ENCODE assay signal across 21 mouse cellular contexts in the genomic region with DNA sequence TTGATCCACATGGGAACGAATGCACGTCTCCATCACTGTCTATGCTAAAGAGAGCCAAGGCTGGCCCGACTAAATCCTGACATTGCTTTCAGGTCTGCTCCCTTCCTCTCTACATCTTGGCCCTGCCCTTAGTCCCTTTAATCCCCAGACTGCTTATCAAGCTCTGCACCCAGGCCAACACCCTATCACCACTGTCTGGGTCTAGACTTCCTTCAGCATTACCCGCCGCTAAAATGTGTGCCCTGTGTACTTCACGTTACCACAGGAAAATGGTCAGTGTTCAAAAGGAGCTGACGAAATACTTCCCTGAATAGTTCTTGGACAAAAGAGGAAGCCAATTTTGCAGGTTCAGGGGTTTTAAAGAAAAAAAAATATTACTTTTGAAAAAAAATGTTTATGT.
A peak's percentile ranks its signal among the peaks of the same experiment; 100 is the strongest.
DNase-seq lines count a peak whose midpoint lies in the region; ATAC-seq and TF ChIP-seq lines count a peak whose summit lies in the region.
"Had no signal": no experiment of that assay in that cellular context is flagged by ENCODE, and none has a peak within 500 bp of the region (broad histone marks: within the 10 kb centered on the region; RNA-seq: fewer than 3 reads in every experiment).

No protein-coding gene starts in this region.

- no peaks in the 10 kb centered on the region for H3K79me2 ChIP-seq in liver, adult 2 months (ENCODE audit: control insufficient read depth, insufficient read depth, low read length)

- H3K4me3 ChIP-seq in liver, adult 2 months (ENCODE audit: insufficient read depth, low read depth, low read length) = no peak overlapping the region
- H3K4me3 ChIP-seq in liver, embryonic 12.5 days = no peak overlapping the region
- no peak overlapping the region for H3K4me3 ChIP-seq in bone marrow macrophage, adult 2 months (ENCODE audit: insufficient read depth, low read length)
- no peak overlapping the region for H3K4me3 ChIP-seq in embryonic fibroblast, embryonic 13.5 days (ENCODE audit: insufficient read depth, low read length)
- H3K4me3 ChIP-seq: forebrain, embryonic 15.5 days; heart, embryonic 13.5 days; hindbrain, embryonic 15.5 days; kidney, embryonic 15.5 days; limb, embryonic 15.5 days; lung, embryonic 15.5 days; neural tube, embryonic 12.5 days had no signal

- no peaks in the 10 kb centered on the region for H3K36me3 ChIP-seq in liver, adult 2 months (ENCODE audit: control insufficient read depth, insufficient read depth, low read length)
- H3K36me3 ChIP-seq in liver, embryonic 12.5 days = no peaks in the 10 kb centered on the region
- H3K36me3 ChIP-seq: forebrain, embryonic 15.5 days; heart, embryonic 13.5 days; hindbrain, embryonic 15.5 days; kidney, embryonic 15.5 days; limb, embryonic 15.5 days; lung, embryonic 15.5 days; neural tube, embryonic 12.5 days had no signal

- 77% methylated on average over 7 of the region's 7 CpGs for WGBS in liver, adult 2 months
- 29% methylated on average over 7 of the region's 7 CpGs for WGBS in liver, embryonic 12.5 days (ENCODE audit: insufficient replicate concordance)

- TF ChIP-seq POLR2A in liver, adult 2 months (IDR thresholded peaks at IDR 0.05; ENCODE audit: extremely low read depth, insufficient read depth, low read length) = no peak
- no peak for TF ChIP-seq POLR2A in bone marrow macrophage, adult 2 months (IDR thresholded peaks at IDR 0.05; ENCODE audit: borderline replicate concordance, low read depth, low read length)
- TF ChIP-seq POLR2A in embryonic fibroblast, embryonic 13.5 days (IDR thresholded peaks at IDR 0.05; ENCODE audit: low read depth, low read length) = no peak

- no peaks in the 10 kb centered on the region for H3K4me1 ChIP-seq in liver, adult 2 months (ENCODE audit: control insufficient read depth, insufficient read depth, low read length)
- H3K4me1 ChIP-seq in liver, embryonic 12.5 days = peaks cover 4% of the 10 kb centered on the region; the same call in 1 of the 2 replicates
- H3K4me1 ChIP-seq in bone marrow macrophage, adult 2 months (ENCODE audit: control insufficient read depth, insufficient read depth, low read length) = peaks cover 48% of the 10 kb centered on the region
- H3K4me1 ChIP-seq in embryonic fibroblast, embryonic 13.5 days (ENCODE audit: control insufficient read depth, insufficient read depth, low read length) = peaks cover 4% of the 10 kb centered on the region; the same call in 1 of the 2 replicates
- H3K4me1 ChIP-seq: forebrain, embryonic 15.5 days; hindbrain, embryonic 15.5 days; limb, embryonic 15.5 days; neural tube, embryonic 12.5 days had no signal

- no peak overlapping the region for H3K27ac ChIP-seq in liver, adult 2 months (replicated peaks; ENCODE audit: insufficient read depth, low read depth, low read length)
- H3K27ac ChIP-seq in liver, embryonic 12.5 days = no peak overlapping the region
- peak overlapping the region; percentile 66 for H3K27ac ChIP-seq in bone marrow macrophage, adult 2 months (ENCODE audit: insufficient read depth, low read depth, low read length)
- H3K27ac ChIP-seq in embryonic fibroblast, embryonic 13.5 days (ENCODE audit: insufficient read depth, low read length) = peak overlapping the region; percentile 59; the same call in 1 of the 2 replicates
- H3K27ac ChIP-seq: forebrain, embryonic 15.5 days; heart, embryonic 13.5 days; hindbrain, embryonic 15.5 days; kidney, embryonic 15.5 days; limb, embryonic 15.5 days; lung, embryonic 15.5 days; neural tube, embryonic 12.5 days had no signal

- H3K27me3 ChIP-seq in liver, adult 2 months (ENCODE audit: control insufficient read depth, insufficient read depth, low read length) = no peaks in the 10 kb centered on the region
- no peaks in the 10 kb centered on the region for H3K27me3 ChIP-seq in liver, embryonic 12.5 days (replicated peaks)
- H3K27me3 ChIP-seq: forebrain, embryonic 15.5 days; heart, embryonic 13.5 days; hindbrain, embryonic 15.5 days; kidney, embryonic 15.5 days; limb, embryonic 15.5 days; lung, embryonic 15.5 days; neural tube, embryonic 12.5 days had no signal

- no peak for TF ChIP-seq CTCF in liver, adult 2 months (IDR thresholded peaks at IDR 0.05; ENCODE audit: low read depth, low read length)
- no peak for TF ChIP-seq CTCF in bone marrow macrophage, adult 2 months (IDR thresholded peaks at IDR 0.05; ENCODE audit: low read depth, low read length)
- no peak for TF ChIP-seq CTCF in embryonic fibroblast, embryonic 13.5 days (IDR thresholded peaks at IDR 0.05; ENCODE audit: borderline replicate concordance, insufficient read depth, low read length)

- peak; percentile 21 for DNase-seq in liver, adult 2 months (ENCODE audit: extremely low read depth, low read depth, low spot score)
- no peak for DNase-seq in frontal cortex, postnatal 10 days (ENCODE audit: low spot score in 2 of 2)
- no peak for DNase-seq in cerebellum, adult 9-11 months
- DNase-seq: adrenal gland, adult 2 months; cerebellum, adult 11 months; cerebellum, postnatal 25 days; heart, postnatal 36 days; thymus, postnatal 36 days had no signal

- ATAC-seq in liver, embryonic 12.5 days = no peak
- ATAC-seq in megakaryocyte progenitor cell, adult 5-6 weeks (replicated peaks; ENCODE audit: poor library complexity) = peak; percentile 66
- no peak for ATAC-seq in erythroblast, adult 5-6 weeks (replicated peaks; ENCODE audit: low FRiP score, poor library complexity, severe bottlenecking)
- ATAC-seq: forebrain, embryonic 15.5 days; intestine, embryonic 16.5 days had no signal

- no peak overlapping the region for H3K4me2 ChIP-seq in liver, embryonic 12.5 days
- H3K4me2 ChIP-seq: forebrain, embryonic 15.5 days; heart, embryonic 13.5 days; hindbrain, embryonic 15.5 days; kidney, embryonic 15.5 days; limb, embryonic 15.5 days; lung, embryonic 15.5 days; neural tube, embryonic 12.5 days had no signal

- no peak overlapping the region for H3K9ac ChIP-seq in liver, adult 2 months (ENCODE audit: low read depth, low read length)
- no peak overlapping the region for H3K9ac ChIP-seq in liver, embryonic 12.5 days
- H3K9ac ChIP-seq: forebrain, embryonic 15.5 days; heart, embryonic 13.5 days; hindbrain, embryonic 15.5 days; kidney, embryonic 15.5 days; limb, embryonic 15.5 days; lung, embryonic 15.5 days; neural tube, embryonic 12.5 days had no signal

- H3K9me3 ChIP-seq in liver, embryonic 12.5 days (replicated peaks) = no peaks in the 10 kb centered on the region
- H3K9me3 ChIP-seq: forebrain, embryonic 15.5 days; heart, embryonic 13.5 days; hindbrain, embryonic 15.5 days; kidney, embryonic 15.5 days; limb, embryonic 15.5 days; lung, embryonic 15.5 days; neural tube, embryonic 12.5 days had no signal

Comparison
In these comparisons a context has a peak if more than half of its experiments do, and no peak if none do; other contexts are left out.
1. H3K27ac ChIP-seq: peak in bone marrow macrophage, adult 2 months (single experiment) and embryonic fibroblast, embryonic 13.5 days (single experiment); none in liver, adult 2 months (single experiment) and liver, embryonic 12.5 days (single experiment).